In genomic region chr8:31720585-31720984, GRCm38 (mm10) we compare ENCODE assay signal across 11 mouse cellular contexts.
DNase-seq lines count a peak whose midpoint lies in the region; ATAC-seq and TF ChIP-seq lines count a peak whose summit lies in the region.
"Had no signal": no experiment of that assay in that cellular context is flagged by ENCODE, and none has a peak within 500 bp of the region (broad histone marks: within the 10 kb centered on the region; RNA-seq: fewer than 3 reads in every experiment).

No protein-coding gene starts in this region.

- peak; percentile 52 for TF ChIP-seq EP300 in lung, postnatal 0 days (IDR thresholded peaks at IDR 0.05)

- no peak for ATAC-seq in embryonic facial prominence, embryonic 14.5 days (ENCODE audit: low read depth)
- ATAC-seq in lung, postnatal 0 days, result peak; percentile 81
- ATAC-seq in forebrain, embryonic 12.5 days (ENCODE audit: low FRiP score), result no peak
- ATAC-seq in CD4-positive, CD25-positive, alpha-beta regulatory T cell, adult 4 months, result no peak

- no peak overlapping the region for H3K9ac ChIP-seq in embryonic facial prominence, embryonic 14.5 days (ENCODE audit: low read depth, low read length)
- no peak overlapping the region for H3K9ac ChIP-seq in lung, postnatal 0 days (replicated peaks; ENCODE audit: low read depth)
- no peak overlapping the region for H3K9ac ChIP-seq in forebrain, embryonic 12.5 days
- H3K9ac ChIP-seq: embryonic facial prominence, embryonic 13.5 days; hindbrain, embryonic 15.5 days had no signal

- no peak overlapping the region for H3K27ac ChIP-seq in embryonic facial prominence, embryonic 14.5 days (replicated peaks; ENCODE audit: low read depth, low read length)
- H3K27ac ChIP-seq in lung, postnatal 0 days (ENCODE audit: low read length), result no peak overlapping the region
- no peak overlapping the region for H3K27ac ChIP-seq in forebrain, embryonic 12.5 days
- H3K27ac ChIP-seq: embryonic facial prominence, embryonic 13.5 days; hindbrain, embryonic 15.5 days had no signal

- no peak for TF ChIP-seq CTCF in lung, postnatal 0 days (IDR thresholded peaks at IDR 0.05)

- WGBS in embryonic facial prominence, embryonic 14.5 days, result 36% methylated on average over 3 of the region's 3 CpGs
- WGBS in lung, postnatal 0 days, result 22% methylated on average over 3 of the region's 3 CpGs
- 47% methylated on average over 3 of the region's 3 CpGs for WGBS in forebrain, embryonic 12.5 days

- DNase-seq in left cerebral cortex, postnatal 25 days (ENCODE audit: low spot score in 2 of 2), result peak; percentile 4 to 29
- no peak for DNase-seq in left cerebral cortex, postnatal 10 days (ENCODE audit: extremely low spot score in 1 of 2, low spot score in 2 of 2)
- peak; percentile 90 for DNase-seq in adipocyte (ENCODE audit: low spot score)
- DNase-seq in embryonic facial prominence, embryonic 14.5 days (ENCODE audit: low spot score), result peak; percentile 38
- DNase-seq in lung, postnatal 0 days (ENCODE audit: low spot score), result peak; percentile 74
- DNase-seq in B cell, adult 2 months, result no peak
- DNase-seq: right cerebral cortex, postnatal 4 days had no signal

- H3K4me3 ChIP-seq in embryonic facial prominence, embryonic 14.5 days (ENCODE audit: low read depth, low read length), result no peak overlapping the region
- no peak overlapping the region for H3K4me3 ChIP-seq in lung, postnatal 0 days (ENCODE audit: low read depth, low read length)
- no peak overlapping the region for H3K4me3 ChIP-seq in forebrain, embryonic 12.5 days (replicated peaks)
- H3K4me3 ChIP-seq: embryonic facial prominence, embryonic 13.5 days; hindbrain, embryonic 15.5 days had no signal

- H3K36me3 ChIP-seq in embryonic facial prominence, embryonic 14.5 days (ENCODE audit: control insufficient read depth, insufficient read depth, low read length), result no peaks in the 10 kb centered on the region
- no peaks in the 10 kb centered on the region for H3K36me3 ChIP-seq in lung, postnatal 0 days (ENCODE audit: insufficient read depth, low read length)
- no peaks in the 10 kb centered on the region for H3K36me3 ChIP-seq in forebrain, embryonic 12.5 days (replicated peaks)
- H3K36me3 ChIP-seq: embryonic facial prominence, embryonic 13.5 days; hindbrain, embryonic 15.5 days had no signal

- H3K9me3 ChIP-seq in embryonic facial prominence, embryonic 14.5 days (ENCODE audit: control insufficient read depth, low read length), result no peaks in the 10 kb centered on the region
- H3K9me3 ChIP-seq in lung, postnatal 0 days (ENCODE audit: low read length), result no peaks in the 10 kb centered on the region
- H3K9me3 ChIP-seq in forebrain, embryonic 12.5 days, result no peaks in the 10 kb centered on the region
- H3K9me3 ChIP-seq: embryonic facial prominence, embryonic 13.5 days; hindbrain, embryonic 15.5 days had no signal

- H3K27me3 ChIP-seq in embryonic facial prominence, embryonic 14.5 days (replicated peaks; ENCODE audit: control insufficient read depth, insufficient read depth, low read length), result no peaks in the 10 kb centered on the region
- no peaks in the 10 kb centered on the region for H3K27me3 ChIP-seq in lung, postnatal 0 days (replicated peaks; ENCODE audit: insufficient read depth, low read length)
- no peaks in the 10 kb centered on the region for H3K27me3 ChIP-seq in forebrain, embryonic 12.5 days
- H3K27me3 ChIP-seq: embryonic facial prominence, embryonic 13.5 days; hindbrain, embryonic 15.5 days had no signal

- H3K4me2 ChIP-seq in embryonic facial prominence, embryonic 14.5 days (ENCODE audit: low read depth, low read length), result no peak overlapping the region
- no peak overlapping the region for H3K4me2 ChIP-seq in lung, postnatal 0 days (replicated peaks; ENCODE audit: low read depth, low read length)
- H3K4me2 ChIP-seq in forebrain, embryonic 12.5 days, result no peak overlapping the region
- H3K4me2 ChIP-seq: embryonic facial prominence, embryonic 13.5 days; hindbrain, embryonic 15.5 days had no signal

- intact Hi-C loops in left cerebral cortex, postnatal 25 days (cut with DNase I), result no loop called here
- intact Hi-C loops in left cerebral cortex, postnatal 10 days (cut with DNase I), result no loop called here

- no peaks in the 10 kb centered on the region for H3K4me1 ChIP-seq in embryonic facial prominence, embryonic 14.5 days (ENCODE audit: control insufficient read depth, insufficient read depth, low read length)
- no peaks in the 10 kb centered on the region for H3K4me1 ChIP-seq in lung, postnatal 0 days (ENCODE audit: insufficient read depth, low read depth, low read length)
- no peaks in the 10 kb centered on the region for H3K4me1 ChIP-seq in forebrain, embryonic 12.5 days
- H3K4me1 ChIP-seq: embryonic facial prominence, embryonic 13.5 days; hindbrain, embryonic 15.5 days had no signal

Comparison
In these comparisons a context has a peak if more than half of its experiments do, and no peak if none do; other contexts are left out.
1. DNase-seq: peak in left cerebral cortex, postnatal 25 days (2 of 2), adipocyte (single experiment), embryonic facial prominence, embryonic 14.5 days (single experiment) and lung, postnatal 0 days (single experiment); none in left cerebral cortex, postnatal 10 days (0 of 2) and B cell, adult 2 months (0 of 2).